In the genomic region with DNA sequence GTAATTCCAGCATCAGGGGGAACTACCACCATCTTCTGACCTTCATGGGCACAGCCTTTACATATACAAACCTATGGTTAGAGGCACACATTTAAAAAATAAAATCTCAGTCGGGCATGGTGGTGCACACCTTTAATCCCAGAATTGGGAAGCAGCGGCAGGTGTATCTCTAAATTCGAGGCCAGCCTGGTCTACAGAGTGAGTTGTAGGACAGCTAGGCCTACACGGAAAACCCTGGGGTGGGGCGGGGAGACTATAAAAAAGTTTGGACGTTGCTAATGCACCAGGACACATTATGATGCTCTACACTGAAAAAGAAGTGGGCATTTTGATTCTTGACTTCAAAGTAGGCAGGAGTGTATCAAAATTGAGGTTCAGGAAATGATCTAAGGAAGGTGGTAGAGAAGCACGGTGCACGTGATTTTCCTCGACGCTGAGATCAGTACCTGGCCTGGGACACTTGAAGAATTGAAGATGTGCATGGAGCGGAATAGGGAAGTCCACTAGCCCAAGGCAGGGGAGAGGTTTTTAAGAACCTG, we compare ENCODE assay signal across 8 mouse cellular contexts. TPM values are rescaled to one million over a fixed set of nuclear protein-coding genes. Genes with fewer than 3 reads are reported as not detected.
A peak's percentile ranks its signal among the peaks of the same experiment; 100 is the strongest.
DNase-seq lines count a peak whose midpoint lies in the region; ATAC-seq and TF ChIP-seq lines count a peak whose summit lies in the region.

No protein-coding gene starts in this region.

- WGBS in thymus, adult 2 months, result 30% methylated on average over 11 of the region's 11 CpGs
- WGBS in hindbrain, postnatal 0 days, result 26% methylated on average over 11 of the region's 11 CpGs
- 25% methylated on average over 11 of the region's 11 CpGs for WGBS in midbrain, embryonic 14.5 days

- no peak for TF ChIP-seq POLR2A in thymus, adult 2 months (IDR thresholded peaks at IDR 0.05; ENCODE audit: control insufficient read depth, extremely low read depth, insufficient read depth, low read length, poor library complexity)

- H3K36me3 ChIP-seq in thymus, adult 2 months (ENCODE audit: control insufficient read depth, insufficient read depth, low read length), result no peaks in the 10 kb centered on the region
- no peaks in the 10 kb centered on the region; the same call in 1 of the 2 replicates for H3K36me3 ChIP-seq in hindbrain, postnatal 0 days (ENCODE audit: insufficient read depth, low read length)
- H3K36me3 ChIP-seq in midbrain, embryonic 14.5 days (ENCODE audit: control insufficient read depth, insufficient read depth, low read length), result no peaks in the 10 kb centered on the region

- peak; percentile 17 for DNase-seq in gastrocnemius, adult 2 months
- no peak for DNase-seq in gastrocnemius, adult 18-20 months (ENCODE audit: low spot score)
- DNase-seq in thymus, adult 2 months, result peak; percentile 2
- no peak for DNase-seq in thymus, postnatal 25 days
- no peak for DNase-seq in hindbrain, postnatal 0 days (ENCODE audit: low spot score)
- no peak for DNase-seq in midbrain, embryonic 14.5 days
- no peak for DNase-seq in adrenal gland, adult 8-10 months

- no peaks in the 10 kb centered on the region for H3K27me3 ChIP-seq in thymus, adult 2 months (ENCODE audit: control insufficient read depth, insufficient read depth, low read length)
- H3K27me3 ChIP-seq in hindbrain, postnatal 0 days (ENCODE audit: insufficient read depth, low read length), result no peaks in the 10 kb centered on the region
- H3K27me3 ChIP-seq in midbrain, embryonic 14.5 days (ENCODE audit: control insufficient read depth, insufficient read depth, low read length), result no peaks in the 10 kb centered on the region

- intact Hi-C loops in gastrocnemius, adult 2 months (cut with DNase I), result loop anchor here (2.0 to 5.0 kb wide), 3 partner anchors 42 to 165 kb away; partner anchors contain the start of genes Gpbp1l1, Mast2 and Tmem69

- H3K4me1 ChIP-seq in thymus, adult 2 months (replicated peaks; ENCODE audit: control insufficient read depth, insufficient read depth, low read length), result no peaks in the 10 kb centered on the region
- H3K4me1 ChIP-seq in hindbrain, postnatal 0 days (ENCODE audit: insufficient read depth, low read length), result 0 out of 2 replicates have a peak, but pooled peaks cover 5% of the 10 kb centered on the region
- H3K4me1 ChIP-seq in midbrain, embryonic 14.5 days (ENCODE audit: control insufficient read depth, insufficient read depth, low read length), result peaks cover 7% of the 10 kb centered on the region

- peak overlapping the region; percentile 94 for H3K27ac ChIP-seq in gastrocnemius, adult 2 months
- no peak overlapping the region for H3K27ac ChIP-seq in thymus, adult 2 months (ENCODE audit: control insufficient read depth, insufficient read depth, low read length)
- H3K27ac ChIP-seq in hindbrain, postnatal 0 days, result peak overlapping the region; percentile 84
- peak overlapping the region; percentile 88 for H3K27ac ChIP-seq in midbrain, embryonic 14.5 days (replicated peaks; ENCODE audit: low read depth, low read length)

- peak overlapping the region; percentile 61 for H3K4me2 ChIP-seq in hindbrain, postnatal 0 days (ENCODE audit: low read depth, low read length)
- H3K4me2 ChIP-seq in midbrain, embryonic 14.5 days (ENCODE audit: low read length), result peak overlapping the region; percentile 59

- H3K4me3 ChIP-seq in gastrocnemius, adult 2 months, result peak overlapping the region; percentile 76
- H3K4me3 ChIP-seq in thymus, adult 2 months (ENCODE audit: control insufficient read depth, insufficient read depth, low read length), result peak overlapping the region; percentile 58
- peak overlapping the region; percentile 62 for H3K4me3 ChIP-seq in hindbrain, postnatal 0 days (ENCODE audit: low read length)
- peak overlapping the region; percentile 51 for H3K4me3 ChIP-seq in midbrain, embryonic 14.5 days (replicated peaks; ENCODE audit: low read depth, low read length)

- no peak for TF ChIP-seq CTCF in gastrocnemius, adult 2 months (IDR thresholded peaks at IDR 0.05)
- no peak for TF ChIP-seq CTCF in thymus, adult 2 months (IDR thresholded peaks at IDR 0.05; ENCODE audit: borderline replicate concordance, control insufficient read depth, extremely low read depth, insufficient read depth, low read length, poor library complexity)
- TF ChIP-seq CTCF in hindbrain, postnatal 0 days (IDR thresholded peaks at IDR 0.05; ENCODE audit: low read depth), result no peak

- H3K9ac ChIP-seq in hindbrain, postnatal 0 days (replicated peaks; ENCODE audit: low read length), result peak overlapping the region; percentile 52
- peak overlapping the region; percentile 80 for H3K9ac ChIP-seq in midbrain, embryonic 14.5 days (replicated peaks; ENCODE audit: low read length)

- no peak for ATAC-seq in hindbrain, postnatal 0 days
- ATAC-seq in midbrain, embryonic 14.5 days (ENCODE audit: low FRiP score, low TSS enrichment), result peak; percentile 25; the same call in 1 of the 2 replicates
- no peak for ATAC-seq in megakaryocyte progenitor cell, adult 5-6 weeks (replicated peaks; ENCODE audit: poor library complexity)

- H3K9me3 ChIP-seq in hindbrain, postnatal 0 days (ENCODE audit: low read length), result no peaks in the 10 kb centered on the region
- H3K9me3 ChIP-seq in midbrain, embryonic 14.5 days (ENCODE audit: control insufficient read depth, low read length), result no peaks in the 10 kb centered on the region

RNA-seq across cellular contexts. Expression of gene Ipp, which starts 0.4 kb away (rescaled TPM):
- total RNA-seq in gastrocnemius, adult 2 months (2021), result 10 to 100 TPM; 17.7 to 17.8 TPM
- 10 to 100 TPM; 19.0 to 20.8 TPM for total RNA-seq in gastrocnemius, adult 18-20 months (2021)
- polyA plus RNA-seq in thymus, adult 2 months (2012; rRNA removed), result 2.5 and 3.6 TPM in 2 replicates
- 3.8 and 4.6 TPM in 2 replicates for total RNA-seq in hindbrain, postnatal 0 days (2014; rRNA removed)
- 11.1 and 12.1 TPM in 2 replicates for polyA plus RNA-seq in hindbrain, postnatal 0 days (2015; fragmentation: Nextera tagmentation; extraction: Ambion mirVana)
- polyA plus RNA-seq in midbrain, embryonic 14.5 days (2014; fragmentation: Nextera tagmentation; extraction: Ambion mirVana), result 4.5 and 5.3 TPM in 2 replicates
- 8.7 and 8.8 TPM in 2 replicates for total RNA-seq in megakaryocyte progenitor cell, adult 5-6 weeks (2015)
- total RNA-seq in megakaryocyte progenitor cell, adult 5-6 weeks (2017), result 8.5 and 16.3 TPM in 2 replicates
- 10 to 100 TPM; 22.1 to 23.2 (median 22.2) TPM for total RNA-seq in adrenal gland, adult 8-10 months (2022)

RNA-seq across cellular contexts. Expression of gene Mast2, which starts 43.0 kb away (rescaled TPM):
- 10 to 100 TPM; 94.1 to 96.3 TPM for total RNA-seq in gastrocnemius, adult 2 months (2021)
- total RNA-seq in gastrocnemius, adult 18-20 months (2021), result 10 to 100 TPM; 90.1 to 90.3 TPM
- polyA plus RNA-seq in thymus, adult 2 months (2012; rRNA removed), result 110 and 137 TPM in 2 replicates
- total RNA-seq in hindbrain, postnatal 0 days (2014; rRNA removed), result 63.9 and 80.6 TPM in 2 replicates
- polyA plus RNA-seq in hindbrain, postnatal 0 days (2015; fragmentation: Nextera tagmentation; extraction: Ambion mirVana), result 20.7 and 25.5 TPM in 2 replicates
- 65.0 and 83.6 TPM in 2 replicates for polyA plus RNA-seq in midbrain, embryonic 14.5 days (2014; fragmentation: Nextera tagmentation; extraction: Ambion mirVana)
- 15.2 and 19.6 TPM in 2 replicates for total RNA-seq in megakaryocyte progenitor cell, adult 5-6 weeks (2015)
- 6.4 and 13.6 TPM in 2 replicates for total RNA-seq in megakaryocyte progenitor cell, adult 5-6 weeks (2017)
- 10 to 100 TPM; 34.5 to 54.7 (median 45.6) TPM for total RNA-seq in adrenal gland, adult 8-10 months (2022)

RNA-seq across cellular contexts. Expression of gene Tmem69, which starts 48.8 kb away (rescaled TPM):
- total RNA-seq in gastrocnemius, adult 2 months (2021), result 10 to 100 TPM; 14.7 to 20.8 TPM
- 10 to 100 TPM; 18.1 to 18.5 TPM for total RNA-seq in gastrocnemius, adult 18-20 months (2021)
- 7.2 and 8.0 TPM in 2 replicates for polyA plus RNA-seq in thymus, adult 2 months (2012; rRNA removed)
- total RNA-seq in hindbrain, postnatal 0 days (2014; rRNA removed), result 9.4 and 14.4 TPM in 2 replicates
- polyA plus RNA-seq in hindbrain, postnatal 0 days (2015; fragmentation: Nextera tagmentation; extraction: Ambion mirVana), result 16.1 and 17.1 TPM in 2 replicates
- 27.1 and 33.3 TPM in 2 replicates for polyA plus RNA-seq in midbrain, embryonic 14.5 days (2014; fragmentation: Nextera tagmentation; extraction: Ambion mirVana)
- total RNA-seq in megakaryocyte progenitor cell, adult 5-6 weeks (2015), result 38.6 and 41.1 TPM in 2 replicates
- total RNA-seq in megakaryocyte progenitor cell, adult 5-6 weeks (2017), result 11.0 and 11.8 TPM in 2 replicates
- 10 to 100 TPM; 16.1 to 29.8 (median 21.6) TPM for total RNA-seq in adrenal gland, adult 8-10 months (2022)

RNA-seq across cellular contexts. Expression of gene Gpbp1l1, which starts 50.5 kb away (rescaled TPM):
- 10 to 100 TPM; 38.1 to 38.7 TPM for total RNA-seq in gastrocnemius, adult 2 months (2021)
- 10 to 100 TPM; 38.7 to 40.9 TPM for total RNA-seq in gastrocnemius, adult 18-20 months (2021)
- polyA plus RNA-seq in thymus, adult 2 months (2012; rRNA removed), result 76.9 and 81.2 TPM in 2 replicates
- 26.3 and 54.2 TPM in 2 replicates for total RNA-seq in hindbrain, postnatal 0 days (2014; rRNA removed)
- 14.2 and 14.7 TPM in 2 replicates for polyA plus RNA-seq in hindbrain, postnatal 0 days (2015; fragmentation: Nextera tagmentation; extraction: Ambion mirVana)
- polyA plus RNA-seq in midbrain, embryonic 14.5 days (2014; fragmentation: Nextera tagmentation; extraction: Ambion mirVana), result 18.8 and 27.6 TPM in 2 replicates
- 80.6 and 90.1 TPM in 2 replicates for total RNA-seq in megakaryocyte progenitor cell, adult 5-6 weeks (2015)
- 143 and 169 TPM in 2 replicates for total RNA-seq in megakaryocyte progenitor cell, adult 5-6 weeks (2017)
- 10 to 100 TPM; 68.8 to 86.0 (median 75.5) TPM for total RNA-seq in adrenal gland, adult 8-10 months (2022)

Comparison
In these comparisons a context has a peak if more than half of its experiments do, and no peak if none do; other contexts are left out.
1. DNase-seq: peak in gastrocnemius, adult 2 months (single experiment) and thymus, adult 2 months (single experiment); none in gastrocnemius, adult 18-20 months (single experiment), thymus, postnatal 25 days (single experiment), hindbrain, postnatal 0 days (single experiment), midbrain, embryonic 14.5 days (single experiment) and adrenal gland, adult 8-10 months (single experiment).
2. Peak in every context shown above with its lines, with median percentiles within 50 percentile points of each other: H3K4me3 ChIP-seq.